Mouse (Mus musculus): ENCODE results near the gene Wsb1. TPM values are rescaled to one million over a fixed set of nuclear protein-coding genes. Genes with fewer than 3 reads are reported as not detected.

Gene Wsb1
- total RNA-seq, 2 experiments from 2014 or later = 7.2 to 14.3 TPM

GRCm38 (mm10) chr11:79198562-79198961 is 55.9 kb downstream of the Wsb1 start:
- intact Hi-C loops (cut with DNase I) = no loop called here
- Histone ChIP-seq H3K27ac (no peak overlapping the region), H3K4me3 (no peak overlapping the region)
- TF ChIP-seq CTCF (IDR thresholded peaks at IDR 0.05) = no peak
- peak; percentile 26 for DNase-seq

DNA sequence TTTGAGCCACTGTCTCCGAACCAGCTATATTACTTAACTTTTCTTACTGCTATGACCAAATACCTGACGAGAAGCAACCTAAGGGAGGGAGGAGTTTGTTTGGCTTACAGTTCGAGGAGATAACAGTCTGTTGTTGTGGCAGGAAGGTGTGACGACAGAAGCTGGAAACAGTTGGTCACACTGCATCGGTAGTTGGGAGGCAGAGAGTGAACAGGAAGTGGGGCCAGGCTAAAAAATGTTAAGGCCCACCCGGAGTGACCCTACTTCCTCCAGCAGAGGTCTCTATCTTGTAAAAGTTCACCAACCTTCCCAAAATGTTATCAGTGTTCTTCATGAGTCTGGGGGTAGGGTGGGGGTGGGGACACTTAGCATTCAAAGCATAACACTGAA is 56.6 kb downstream of the Wsb1 start:
- intact Hi-C loops (cut with DNase I) = no loop called here
- DNase-seq = no peak
- TF ChIP-seq CTCF (IDR thresholded peaks at IDR 0.05) = no peak
- H3K4me3 ChIP-seq = no peak overlapping the region
- H3K27ac ChIP-seq = no peak overlapping the region

GRCm38 (mm10) chr11:79196876-79197845 is 57.3 kb downstream of the Wsb1 start:
- Histone ChIP-seq H3K27ac (no peak overlapping the region), H3K4me3 (no peak overlapping the region)
- TF ChIP-seq CTCF (IDR thresholded peaks at IDR 0.05) = no peak
- intact Hi-C loops (cut with DNase I) = no loop called here
- DNase-seq = no peak

DNA sequence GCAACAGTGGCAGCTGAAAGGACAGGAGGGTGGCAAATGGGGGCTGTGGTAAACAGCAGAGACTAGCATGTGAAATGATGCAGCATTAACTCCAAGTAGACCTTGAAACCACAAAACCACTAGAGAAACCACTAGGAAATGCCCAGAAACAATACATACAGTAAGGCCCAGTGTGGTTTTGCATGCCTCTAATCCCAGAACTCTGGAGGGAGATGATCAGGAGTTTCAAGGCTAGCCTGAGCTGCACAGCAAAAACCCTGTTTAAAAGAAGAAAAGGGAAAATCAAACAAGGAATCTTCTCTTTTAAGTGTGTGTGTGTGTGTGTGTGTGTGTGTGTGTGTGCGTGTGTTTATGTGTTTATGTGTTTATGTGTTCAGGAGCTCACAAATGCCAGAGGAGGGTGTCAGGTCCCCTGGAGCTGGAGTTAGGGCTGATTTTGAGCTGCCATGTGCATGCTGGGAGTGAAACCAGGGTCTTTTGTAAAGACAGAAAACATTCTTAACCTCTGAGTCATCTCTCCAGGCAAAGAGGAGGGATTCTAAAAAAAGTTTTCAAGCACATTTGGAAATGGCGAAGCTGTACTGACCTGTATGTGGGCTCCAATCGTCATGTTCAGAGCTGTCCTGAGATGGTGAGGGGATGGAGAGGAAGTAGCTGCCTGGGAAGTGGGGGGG is 58.1 kb downstream of the Wsb1 start:
- Histone ChIP-seq H3K27ac (no peak overlapping the region), H3K4me3 (no peak overlapping the region)
- intact Hi-C loops (cut with DNase I) = no loop called here
- DNase-seq = no peak
- no peak for TF ChIP-seq CTCF (IDR thresholded peaks at IDR 0.05)

DNA sequence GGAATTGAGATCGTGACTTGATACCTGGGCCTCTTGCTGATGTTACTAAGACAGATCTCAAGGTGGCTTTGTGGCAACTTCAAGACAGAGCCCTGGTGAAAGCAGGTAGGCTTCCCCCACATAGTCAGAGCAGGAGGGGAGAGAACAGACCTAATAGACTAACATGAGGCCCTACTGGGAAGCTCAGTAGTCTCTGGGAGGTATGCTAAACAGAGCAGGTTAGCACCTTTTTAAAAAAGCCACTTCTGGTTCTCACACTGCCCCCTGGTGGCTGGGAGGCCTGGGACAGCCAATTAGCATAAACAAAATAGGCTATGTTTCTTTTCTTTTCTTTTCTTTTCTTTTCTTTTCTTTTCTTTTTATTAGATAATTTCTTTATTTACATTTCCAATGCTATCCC is 62.3 kb downstream of the Wsb1 start:
- TF ChIP-seq CTCF (IDR thresholded peaks at IDR 0.05) = peak; percentile 64
- DNase-seq = no peak
- intact Hi-C loops (cut with DNase I) = loop anchor here (5.0 kb wide), 2 partner anchors 45 to 160 kb away; partner anchors contain the start of gene Ksr1
- H3K27ac ChIP-seq = no peak overlapping the region
- no peak overlapping the region for H3K4me3 ChIP-seq

GRCm38 (mm10) chr11:79191214-79191613 is 63.3 kb downstream of the Wsb1 start:
- DNase-seq = peak; percentile 83
- H3K4me3 ChIP-seq = no peak overlapping the region
- TF ChIP-seq CTCF (IDR thresholded peaks at IDR 0.05) = no peak
- intact Hi-C loops (cut with DNase I) = loop anchor here (5.0 kb wide), 2 partner anchors 44 to 159 kb away; partner anchors contain the start of gene Ksr1
- peak overlapping the region; percentile 61 for H3K27ac ChIP-seq

- intact Hi-C loops (cut with DNase I) = loop anchor here (5.0 kb wide), 2 partner anchors 43 to 158 kb away; partner anchors contain the start of gene Ksr1
- DNase-seq = no peak
- no peak overlapping the region for H3K4me3 ChIP-seq
- TF ChIP-seq CTCF (IDR thresholded peaks at IDR 0.05) = no peak
- H3K27ac ChIP-seq = no peak overlapping the region
Measured at GRCm38 (mm10) chr11:79190257-79190656, 64.2 kb downstream of the Wsb1 start.

Other genes with a start within 250 kb of the Wsb1 start
- 10 to 100 TPM; 92.9 to 98.3 TPM for gene Ksr1, start 108.3 kb downstream of the Wsb1 start, total RNA-seq (2021)
- not detected for gene Gm9964, start 42.2 kb upstream of the Wsb1 start, total RNA-seq (2021)
- gene Nf1, start 85.0 kb upstream of the Wsb1 start, total RNA-seq (2021) = 10 to 100 TPM; 18.2 to 23.5 TPM
- not detected for gene Omg, start 249.4 kb upstream of the Wsb1 start, total RNA-seq (2021)